Mouse (Mus musculus): ENCODE data around the gene Phxr2. TPM values are rescaled to one million over a fixed set of nuclear protein-coding genes. Genes with fewer than 3 reads are reported as not detected.
A peak's percentile ranks its signal among the peaks of the same experiment; 100 is the strongest.

Phxr2 gene
- polyA plus RNA-seq, 1 experiment: not detected

- no peaks in the 10 kb centered on the region for H3K36me3 ChIP-seq (ENCODE audit: control insufficient read depth, insufficient read depth)
- no peak overlapping the region for H3K4me3 ChIP-seq
- H3ac ChIP-seq (ENCODE audit: control insufficient read depth, insufficient read length): no peak overlapping the region
- peak overlapping the region; percentile 64 for H3K4me2 ChIP-seq (ENCODE audit: low read depth)
- no peaks in the 10 kb centered on the region for H3K79me2 ChIP-seq (ENCODE audit: control insufficient read depth, insufficient read depth)
- TF ChIP-seq TCF3 (IDR thresholded peaks at IDR 0.05; ENCODE audit: insufficient read length, low read depth): no peak
- no peak for TF ChIP-seq MYOD1 (IDR thresholded peaks at IDR 0.05; ENCODE audit: control insufficient read depth in 1 of 3, insufficient read length in 2 of 3, low read depth in 2 of 3)
- H3K27me3 ChIP-seq (ENCODE audit: control insufficient read depth, insufficient read depth, insufficient read length): no peaks in the 10 kb centered on the region
Measured at GRCm38 (mm10) chr10:99081569-99081990, 44.5 kb downstream of the Phxr2 start.

GRCm38 (mm10) chr10:99078621-99079020, 47.5 kb downstream of the Phxr2 start:
- Histone ChIP-seq H3K27me3 (ENCODE audit: control insufficient read depth, insufficient read depth, insufficient read length) (no peaks in the 10 kb centered on the region), H3K4me2 (ENCODE audit: low read depth) (no peak overlapping the region), H3K4me3 (no peak overlapping the region), H3ac (ENCODE audit: control insufficient read depth, insufficient read length) (no peak overlapping the region), H3K79me2 (ENCODE audit: control insufficient read depth, insufficient read depth) (no peaks in the 10 kb centered on the region), H3K36me3 (ENCODE audit: control insufficient read depth, insufficient read depth) (no peaks in the 10 kb centered on the region)
- TF ChIP-seq USF1 (IDR thresholded peaks at IDR 0.05; ENCODE audit: low read depth) (no peak), TCF3 (IDR thresholded peaks at IDR 0.05; ENCODE audit: insufficient read length, low read depth) (no peak), MYOD1 (IDR thresholded peaks at IDR 0.05; ENCODE audit: control insufficient read depth in 1 of 3, insufficient read length in 2 of 3, low read depth in 2 of 3) (no peak), POLR2AphosphoS2 (IDR thresholded peaks at IDR 0.05; ENCODE audit: insufficient read length, low read depth) (no peak), CEBPB (IDR thresholded peaks at IDR 0.05; ENCODE audit: insufficient read depth, poor library complexity, severe bottlenecking) (no peak), MYOG (IDR thresholded peaks at IDR 0.05; ENCODE audit: control insufficient read depth in 1 of 3, insufficient read depth in 1 of 3, insufficient read length in 2 of 3, low read depth in 2 of 3) (no peak), E2F4 (IDR thresholded peaks at IDR 0.05; ENCODE audit: insufficient read depth) (no peak), REST (IDR thresholded peaks at IDR 0.05; ENCODE audit: insufficient read depth, insufficient read length) (no peak), TCF12 (IDR thresholded peaks at IDR 0.05; ENCODE audit: insufficient read depth, poor library complexity, severe bottlenecking) (no peak)

GRCm38 (mm10) chr10:99076113-99076895, 49.8 kb downstream of the Phxr2 start:
- Histone ChIP-seq H3K4me3 (no peak overlapping the region), H3K79me2 (ENCODE audit: control insufficient read depth, insufficient read depth) (no peaks in the 10 kb centered on the region), H3K27me3 (ENCODE audit: control insufficient read depth, insufficient read depth, insufficient read length) (no peaks in the 10 kb centered on the region), H3K4me2 (ENCODE audit: low read depth) (no peak overlapping the region), H3K36me3 (ENCODE audit: control insufficient read depth, insufficient read depth) (no peaks in the 10 kb centered on the region), H3ac (ENCODE audit: control insufficient read depth, insufficient read length) (no peak overlapping the region)
- TF ChIP-seq MYOD1 (IDR thresholded peaks at IDR 0.05; ENCODE audit: control insufficient read depth in 1 of 3, insufficient read length in 2 of 3, low read depth in 2 of 3) (no peak), MAX (IDR thresholded peaks at IDR 0.05; ENCODE audit: low read depth) (no peak), POLR2AphosphoS2 (IDR thresholded peaks at IDR 0.05; ENCODE audit: insufficient read length, low read depth) (no peak), E2F4 (IDR thresholded peaks at IDR 0.05; ENCODE audit: insufficient read depth) (no peak), MYOG (IDR thresholded peaks at IDR 0.05; ENCODE audit: control insufficient read depth in 1 of 3, insufficient read depth in 1 of 3, insufficient read length in 2 of 3, low read depth in 2 of 3) (no peak), TCF3 (IDR thresholded peaks at IDR 0.05; ENCODE audit: insufficient read length, low read depth) (no peak), POLR2A (IDR thresholded peaks at IDR 0.05; ENCODE audit: insufficient read length, low read depth) (no peak), REST (IDR thresholded peaks at IDR 0.05; ENCODE audit: insufficient read depth, insufficient read length) (no peak), SRF (IDR thresholded peaks at IDR 0.05; ENCODE audit: control insufficient read depth, insufficient read length, low read depth) (no peak), USF1 (IDR thresholded peaks at IDR 0.05; ENCODE audit: low read depth) (no peak), TCF12 (IDR thresholded peaks at IDR 0.05; ENCODE audit: insufficient read depth, poor library complexity, severe bottlenecking) (no peak), CEBPB (IDR thresholded peaks at IDR 0.05; ENCODE audit: insufficient read depth, poor library complexity, severe bottlenecking) (no peak)

Other genes starting within 250 kb of the Phxr2 start
- gene Atp2b1, start 211.9 kb downstream of the Phxr2 start, polyA plus RNA-seq (2012; fragmentation: generic; extraction: Trizol): 36.2 TPM
- 8.0 TPM for gene Poc1b, start 19.3 kb downstream of the Phxr2 start, polyA plus RNA-seq (2012; fragmentation: generic; extraction: Trizol)
- gene Galnt4, start 18.2 kb downstream of the Phxr2 start, polyA plus RNA-seq (2012; fragmentation: generic; extraction: Trizol): 4.7 TPM
- gene Dusp6, start 136.9 kb upstream of the Phxr2 start, polyA plus RNA-seq (2012; fragmentation: generic; extraction: Trizol): 21.6 TPM